Mouse (Mus musculus) liver, embryonic 14.5 days (tissue): ENCODE data around the gene Gtf2f1.
"Not testable (repeated sequence)": the region's sequence is repeated elsewhere in the genome, so short reads cannot be mapped to it uniquely, and the experiment has no call there.

Source experiments
- CTCF ChIP-seq: IDR thresholded peaks from 2 replicates; pipeline ENCODE4 v1.5.1; 2016; ENCODE audit warnings: antibody characterized with exemption, low read depth, control low read depth
- EP300 ChIP-seq: IDR thresholded peaks from 2 replicates; pipeline ENCODE4 v1.6.1; 2016; ENCODE audit warnings: antibody characterized with exemption, low read depth

- peak; percentile 50 for TF ChIP-seq CTCF
- TF ChIP-seq EP300: not testable (repeated sequence)
Measured at GRCm38 (mm10) chr17:57051679-57052078, 40.6 kb upstream of the Gtf2f1 start.
